In genomic region chr13:52535542-52535941, GRCm38 (mm10) we compare ENCODE assay signal across 9 mouse cellular contexts. TPM values are rescaled to one million over a fixed set of nuclear protein-coding genes. Genes with fewer than 3 reads are reported as not detected.
DNase-seq lines count a peak whose midpoint lies in the region; ATAC-seq and TF ChIP-seq lines count a peak whose summit lies in the region.
"Had no signal": no experiment of that assay in that cellular context is flagged by ENCODE, and none has a peak within 500 bp of the region (broad histone marks: within the 10 kb centered on the region; RNA-seq: fewer than 3 reads in every experiment).

No protein-coding gene starts in this region.

- H3K9me3 ChIP-seq in liver, embryonic 12.5 days (replicated peaks) = no peaks in the 10 kb centered on the region
- H3K9me3 ChIP-seq: neural tube, embryonic 13.5 days had no signal

- peak; percentile 60 for DNase-seq in liver
- peak; percentile 43 for DNase-seq in WW6 (ENCODE audit: low read depth, low spot score)
- peak; percentile 89 to 94 for DNase-seq in cerebellum, postnatal 14 days
- peak; percentile 47 for DNase-seq in lung, adult 2 months
- peak; percentile 56 to 73 for DNase-seq in right cerebral cortex, adult 2 months (ENCODE audit: low spot score in 2 of 2)

- H3K27ac ChIP-seq in liver, embryonic 12.5 days = no peak overlapping the region
- H3K27ac ChIP-seq: neural tube, embryonic 13.5 days had no signal

- H3K27me3 ChIP-seq in liver, embryonic 12.5 days (replicated peaks) = peaks cover 6% of the 10 kb centered on the region
- H3K27me3 ChIP-seq: neural tube, embryonic 13.5 days had no signal

- H3K4me2 ChIP-seq in liver, embryonic 12.5 days = no peak overlapping the region
- H3K4me2 ChIP-seq: neural tube, embryonic 13.5 days had no signal

- no peak overlapping the region for H3K4me3 ChIP-seq in liver, embryonic 12.5 days
- no peak overlapping the region for H3K4me3 ChIP-seq in lung, adult 2 months (replicated peaks; ENCODE audit: extremely low read depth, low read depth, low read length)
- H3K4me3 ChIP-seq: neural tube, embryonic 13.5 days had no signal

- TF ChIP-seq POLR2A in lung, adult 2 months (IDR thresholded peaks at IDR 0.05; ENCODE audit: borderline replicate concordance, extremely low read depth, low read depth, low read length) = no peak

- H3K36me3 ChIP-seq in liver, embryonic 12.5 days = no peaks in the 10 kb centered on the region
- H3K36me3 ChIP-seq: neural tube, embryonic 13.5 days had no signal

- peak; percentile 71 for TF ChIP-seq CTCF in lung, adult 2 months (IDR thresholded peaks at IDR 0.05; ENCODE audit: insufficient read depth, low read length)

- no peak for ATAC-seq in liver, embryonic 12.5 days
- ATAC-seq in hematopoietic stem cell, adult 5-6 weeks (replicated peaks in 1 of 2; ENCODE audit: insufficient read depth in 1 of 2, low FRiP score in 2 of 2, low TSS enrichment in 1 of 2, low read depth in 1 of 2, poor library complexity in 2 of 2, severe bottlenecking in 2 of 2) = peak; percentile 50 to 62; a peak in 2 of 4 replicates
- ATAC-seq in activated CD4-positive, CD25-positive, alpha-beta regulatory T cell, adult 4 months = no peak

- WGBS in liver, embryonic 12.5 days (ENCODE audit: insufficient replicate concordance) = 10% methylated on average over 4 of the region's 4 CpGs
- 5% methylated on average over 4 of the region's 4 CpGs for whole genome bisulfite sequencing in lung, adult 2 months

- H3K9ac ChIP-seq in liver, embryonic 12.5 days = no peak overlapping the region
- H3K9ac ChIP-seq: neural tube, embryonic 13.5 days had no signal

- H3K4me1 ChIP-seq in liver, embryonic 12.5 days = peaks cover 1% of the 10 kb centered on the region; the same call in 1 of the 2 replicates
- peaks cover under 1% of the 10 kb centered on the region; the same call in 1 of the 2 replicates for H3K4me1 ChIP-seq in lung, adult 2 months (ENCODE audit: control insufficient read depth, insufficient read depth, low read length)
- H3K4me1 ChIP-seq: neural tube, embryonic 13.5 days had no signal

RNA-seq across cellular contexts. Expression of gene Diras2, which starts 4.5 kb away (rescaled TPM):
- 0.10 and 0.12 TPM in 2 replicates for polyA plus RNA-seq in liver, embryonic 12.5 days (2016; fragmentation: Nextera tagmentation; extraction: Ambion mirVana)
- 0.30 and 0.75 TPM in 2 replicates for total RNA-seq in hematopoietic stem cell, adult 5-6 weeks (2017)
- 4.0 and 4.3 TPM in 2 replicates for polyA plus RNA-seq in lung, adult 2 months (2012; rRNA removed)
- not detected for polyA plus RNA-seq in activated CD4-positive, CD25-positive, alpha-beta regulatory T cell, adult 4 months (2017; shearing (Covaris generic))

RNA-seq across cellular contexts. Expression of gene Syk, which starts 47.4 kb away (rescaled TPM):
- 8.5 and 9.8 TPM in 2 replicates for polyA plus RNA-seq in liver, embryonic 12.5 days (2016; fragmentation: Nextera tagmentation; extraction: Ambion mirVana)
- total RNA-seq in hematopoietic stem cell, adult 5-6 weeks (2017) = 99.6 and 106 TPM in 2 replicates
- 15.7 and 19.7 TPM in 2 replicates for polyA plus RNA-seq in lung, adult 2 months (2012; rRNA removed)
- 1 to 10 TPM in 1 of 2 experiments, under 1 TPM in 1; 0.63 to 1.4 TPM for polyA plus RNA-seq in activated CD4-positive, CD25-positive, alpha-beta regulatory T cell, adult 4 months (2017; shearing (Covaris generic))

Comparison
In these comparisons a context has a peak if more than half of its experiments do, and no peak if none do; other contexts are left out.
1. ATAC-seq: peak in hematopoietic stem cell, adult 5-6 weeks (2 of 2); none in liver, embryonic 12.5 days (single experiment) and activated CD4-positive, CD25-positive, alpha-beta regulatory T cell, adult 4 months (single experiment).
2. Peak in every context shown above with its lines, with median percentiles within 50 percentile points of each other: DNase-seq.